ENCODE assay signal across 11 mouse cellular contexts in the genomic region with DNA sequence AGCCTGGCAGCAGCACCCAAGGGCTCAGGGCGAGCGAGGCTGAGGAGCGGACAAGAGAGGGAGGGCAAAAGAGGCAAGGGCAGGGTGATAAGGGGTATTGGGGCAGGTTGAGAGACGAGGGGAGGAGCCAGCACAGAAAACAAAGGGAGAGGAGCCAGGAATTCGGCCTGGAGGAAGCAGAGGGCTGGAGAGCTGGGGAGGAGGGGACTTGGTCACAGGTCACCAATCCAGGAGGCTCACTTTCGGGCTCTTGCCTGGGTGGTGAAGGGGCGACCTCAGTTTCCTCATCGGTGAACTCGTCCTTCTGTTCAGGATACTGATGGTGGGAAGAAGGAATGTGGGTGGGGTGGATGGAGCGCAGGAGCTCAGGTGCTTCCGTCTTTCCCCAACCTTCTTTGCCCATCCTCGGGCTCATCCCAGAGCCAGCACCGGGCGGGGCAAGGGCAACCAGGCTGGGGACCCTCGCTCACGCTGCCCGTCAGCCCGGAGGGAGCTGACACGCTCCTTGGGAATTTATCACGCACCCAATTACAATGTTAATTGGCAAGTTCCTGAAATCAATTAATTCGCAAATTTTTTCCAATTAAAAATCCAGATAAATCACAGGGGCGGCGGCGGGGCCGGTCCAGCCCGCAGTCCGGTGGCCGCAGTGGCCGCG. TPM values are rescaled to one million over a fixed set of nuclear protein-coding genes. Genes with fewer than 3 reads are reported as not detected.
DNase-seq lines count a peak whose midpoint lies in the region; ATAC-seq and TF ChIP-seq lines count a peak whose summit lies in the region.
"Had no signal": no experiment of that assay in that cellular context is flagged by ENCODE, and none has a peak within 500 bp of the region (broad histone marks: within the 10 kb centered on the region; RNA-seq: fewer than 3 reads in every experiment).

No protein-coding gene starts in this region.

- TF ChIP-seq EP300 in heart, postnatal 0 days (IDR thresholded peaks at IDR 0.05; ENCODE audit: low read depth): no peak

- no peak for TF ChIP-seq POLR2A in thymus, adult 2 months (IDR thresholded peaks at IDR 0.05; ENCODE audit: control insufficient read depth, extremely low read depth, insufficient read depth, low read length, poor library complexity)

- no peak for ATAC-seq in heart, postnatal 0 days (ENCODE audit: insufficient read depth, low read depth)
- no peak for ATAC-seq in hindbrain, embryonic 15.5 days (ENCODE audit: low FRiP score, low read depth)
- ATAC-seq in midbrain, embryonic 13.5 days: no peak

- H3K4me1 ChIP-seq in heart, postnatal 0 days (ENCODE audit: control insufficient read depth, insufficient read depth): peaks cover 6% of the 10 kb centered on the region
- peaks cover 11% of the 10 kb centered on the region for H3K4me1 ChIP-seq in brown adipose tissue, adult 24 weeks (ENCODE audit: control insufficient read depth, insufficient read depth, insufficient read length, low read length)
- peaks cover 35% of the 10 kb centered on the region for H3K4me1 ChIP-seq in hindbrain, embryonic 15.5 days (replicated peaks)
- peaks cover 35% of the 10 kb centered on the region for H3K4me1 ChIP-seq in midbrain, embryonic 13.5 days (replicated peaks)
- H3K4me1 ChIP-seq in thymus, adult 2 months (replicated peaks; ENCODE audit: control insufficient read depth, insufficient read depth, low read length): no peaks in the 10 kb centered on the region

- no peak for TF ChIP-seq CTCF in heart, postnatal 0 days (IDR thresholded peaks at IDR 0.05; ENCODE audit: low read depth)
- no peak for TF ChIP-seq CTCF in thymus, adult 2 months (IDR thresholded peaks at IDR 0.05; ENCODE audit: borderline replicate concordance, control insufficient read depth, extremely low read depth, insufficient read depth, low read length, poor library complexity)

- 11% methylated on average over 29 of the region's 30 CpGs for WGBS in heart, postnatal 0 days
- whole genome bisulfite sequencing in hindbrain, embryonic 15.5 days: 12% methylated on average over 30 of the region's 30 CpGs
- 7% methylated on average over 30 of the region's 30 CpGs for WGBS in midbrain, embryonic 13.5 days
- WGBS in thymus, adult 2 months: 92% methylated on average over 30 of the region's 30 CpGs

- peaks cover 34% of the 10 kb centered on the region for H3K27me3 ChIP-seq in heart, postnatal 0 days (ENCODE audit: control insufficient read depth, insufficient read depth, low read length)
- H3K27me3 ChIP-seq in hindbrain, embryonic 15.5 days: peaks cover 52% of the 10 kb centered on the region
- peaks cover 82% of the 10 kb centered on the region for H3K27me3 ChIP-seq in midbrain, embryonic 13.5 days
- H3K27me3 ChIP-seq in thymus, adult 2 months (ENCODE audit: control insufficient read depth, insufficient read depth, low read length): no peaks in the 10 kb centered on the region

- H3K36me3 ChIP-seq in heart, postnatal 0 days (replicated peaks; ENCODE audit: control insufficient read depth, insufficient read depth, low read length): no peaks in the 10 kb centered on the region
- H3K36me3 ChIP-seq in hindbrain, embryonic 15.5 days: no peaks in the 10 kb centered on the region
- H3K36me3 ChIP-seq in midbrain, embryonic 13.5 days: no peaks in the 10 kb centered on the region
- no peaks in the 10 kb centered on the region for H3K36me3 ChIP-seq in thymus, adult 2 months (ENCODE audit: control insufficient read depth, insufficient read depth, low read length)
- H3K36me3 ChIP-seq: G1E had no signal

- DNase-seq in heart, postnatal 0 days (ENCODE audit: low spot score): no peak
- DNase-seq in heart, adult 11 months: no peak
- no peak for DNase-seq in thymus, adult 2 months
- no peak for DNase-seq in urinary bladder, postnatal 36 days (ENCODE audit: low spot score in 2 of 2)
- DNase-seq in ovary, postnatal 36 days (ENCODE audit: low spot score): no peak
- DNase-seq: cerebellum, adult 11-12 months had no signal

- no peak overlapping the region for H3K27ac ChIP-seq in heart, postnatal 0 days (ENCODE audit: low read depth)
- H3K27ac ChIP-seq in brown adipose tissue, adult 24 weeks (replicated peaks; ENCODE audit: low read depth, low read length): peak overlapping the region; percentile 81
- H3K27ac ChIP-seq in hindbrain, embryonic 15.5 days (replicated peaks): no peak overlapping the region
- no peak overlapping the region for H3K27ac ChIP-seq in midbrain, embryonic 13.5 days
- no peak overlapping the region for H3K27ac ChIP-seq in thymus, adult 2 months (ENCODE audit: control insufficient read depth, insufficient read depth, low read length)

- H3K4me3 ChIP-seq in heart, postnatal 0 days (ENCODE audit: low read depth, low read length): peak overlapping the region; percentile 46
- peak overlapping the region; percentile 74 for H3K4me3 ChIP-seq in brown adipose tissue, adult 24 weeks (ENCODE audit: insufficient read depth, low read depth, low read length)
- peak overlapping the region; percentile 37 for H3K4me3 ChIP-seq in hindbrain, embryonic 15.5 days
- H3K4me3 ChIP-seq in midbrain, embryonic 13.5 days (replicated peaks): peak overlapping the region; percentile 42
- no peak overlapping the region for H3K4me3 ChIP-seq in thymus, adult 2 months (ENCODE audit: control insufficient read depth, insufficient read depth, low read length)

- H3K9ac ChIP-seq in heart, postnatal 0 days (replicated peaks; ENCODE audit: low read depth, low read length): peak overlapping the region; percentile 52
- peak overlapping the region; percentile 36; the same call in 1 of the 2 replicates for H3K9ac ChIP-seq in hindbrain, embryonic 15.5 days
- H3K9ac ChIP-seq in midbrain, embryonic 13.5 days (replicated peaks): peak overlapping the region; percentile 63

- peak overlapping the region; percentile 93 for H3K4me2 ChIP-seq in heart, postnatal 0 days (ENCODE audit: low read depth, low read length)
- H3K4me2 ChIP-seq in hindbrain, embryonic 15.5 days: peak overlapping the region; percentile 77
- H3K4me2 ChIP-seq in midbrain, embryonic 13.5 days (replicated peaks): peak overlapping the region; percentile 71

- no peaks in the 10 kb centered on the region for H3K9me3 ChIP-seq in heart, postnatal 0 days (replicated peaks; ENCODE audit: control insufficient read depth, low read length)
- no peaks in the 10 kb centered on the region for H3K9me3 ChIP-seq in hindbrain, embryonic 15.5 days
- H3K9me3 ChIP-seq in midbrain, embryonic 13.5 days: no peaks in the 10 kb centered on the region
- H3K9me3 ChIP-seq: G1E had no signal

RNA-seq across cellular contexts. Expression of gene Armh1, which starts 51.8 kb away (rescaled TPM):
- total RNA-seq in heart, postnatal 0 days (2014; rRNA removed; ENCODE audit: low replicate concordance): 0.27 and 1.4 TPM in 2 replicates
- 0.18 and 0.25 TPM in 2 replicates for polyA plus RNA-seq in heart, postnatal 0 days (2015; fragmentation: Nextera tagmentation; extraction: Ambion mirVana)
- polyA plus RNA-seq in brown adipose tissue, adult 24 weeks (2012; ENCODE audit: insufficient read depth, insufficient read length, missing spikeins): not detected in 2 replicates
- 1.5 and 1.8 TPM in 2 replicates for polyA plus RNA-seq in hindbrain, embryonic 15.5 days (2015; fragmentation: Nextera tagmentation; extraction: Ambion mirVana)
- 0.31 and 0.83 TPM in 2 replicates for polyA plus RNA-seq in midbrain, embryonic 13.5 days (2015; fragmentation: Nextera tagmentation; extraction: Ambion mirVana)
- 0.44 TPM in 1 of 2 replicates, not detected in the other for polyA plus RNA-seq in thymus, adult 2 months (2012; rRNA removed)
- total RNA-seq: G1E; gastrocnemius, postnatal 4 days had no signal
- polyA plus RNA-seq: G1E had no signal

RNA-seq across cellular contexts. Expression of gene Tmem53, which starts 52.0 kb away (rescaled TPM):
- total RNA-seq in heart, postnatal 0 days (2014; rRNA removed; ENCODE audit: low replicate concordance): 43.2 and 65.9 TPM in 2 replicates
- 59.2 and 63.5 TPM in 2 replicates for polyA plus RNA-seq in heart, postnatal 0 days (2015; fragmentation: Nextera tagmentation; extraction: Ambion mirVana)
- 26.6 and 35.1 TPM in 2 replicates for polyA plus RNA-seq in brown adipose tissue, adult 24 weeks (2012; ENCODE audit: insufficient read depth, insufficient read length, missing spikeins)
- polyA plus RNA-seq in hindbrain, embryonic 15.5 days (2015; fragmentation: Nextera tagmentation; extraction: Ambion mirVana): 9.1 and 9.6 TPM in 2 replicates
- polyA plus RNA-seq in midbrain, embryonic 13.5 days (2015; fragmentation: Nextera tagmentation; extraction: Ambion mirVana): 10.2 and 10.4 TPM in 2 replicates
- polyA plus RNA-seq in thymus, adult 2 months (2012; rRNA removed): 14.5 and 16.1 TPM in 2 replicates
